Mouse (Mus musculus): ENCODE results near the gene Ggt5. TPM values are rescaled to one million over a fixed set of nuclear protein-coding genes. Genes with fewer than 3 reads are reported as not detected.
A peak's percentile ranks its signal among the peaks of the same experiment; 100 is the strongest.

Gene Ggt5
- total RNA-seq (2014; rRNA removed) (2.8 and 3.4 TPM in 2 replicates), polyA plus RNA-seq (2015; fragmentation: Nextera tagmentation; extraction: Ambion mirVana) (2.3 TPM in 2 replicates)

DNA sequence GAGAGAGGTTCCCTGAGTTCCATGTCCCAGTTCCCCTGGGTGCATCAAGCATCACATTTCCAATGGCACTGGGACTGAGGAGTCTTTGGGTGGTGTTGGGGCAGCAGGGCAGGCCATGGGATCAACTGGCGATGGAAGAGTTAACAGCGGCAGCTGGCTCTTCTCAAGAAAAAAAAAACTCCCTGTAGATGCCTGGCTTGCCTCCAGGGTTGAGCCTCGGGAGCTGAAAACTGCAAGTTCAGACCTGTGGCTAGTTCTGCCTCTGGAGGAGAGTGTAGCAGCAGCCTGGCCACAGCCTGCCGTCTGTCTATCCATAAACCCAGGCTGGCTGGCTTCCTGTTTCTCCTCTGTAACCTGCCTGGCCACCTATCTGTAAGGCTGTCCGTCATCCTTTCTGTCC, at the start of gene Ggt5:
Gene Ggt5 (plus strand): TSS at position 212 of the 400 bp plus-strand sequence.
- peak; percentile 75 for DNase-seq (ENCODE audit: low spot score)
- Histone ChIP-seq H3K27ac (peak within 1 kb of the TSS; percentile 2; the same call in 1 of the 2 replicates), H3K4me2 (ENCODE audit: low read depth, low read length) (peak within 1 kb of the TSS; percentile 16; the same call in 1 of the 2 replicates), H3K36me3 (ENCODE audit: insufficient read depth, low read length) (no peaks in the 10 kb centered on the region), H3K4me3 (ENCODE audit: low read length) (no peak within 1 kb of the TSS), H3K9ac (replicated peaks; ENCODE audit: low read length) (no peak within 1 kb of the TSS), H3K27me3 (ENCODE audit: insufficient read depth, low read length) (no peaks in the 10 kb centered on the region), H3K4me1 (ENCODE audit: insufficient read depth, low read length) (peaks cover 9% of the 10 kb centered on the region; the same call in 1 of the 2 replicates), H3K9me3 (ENCODE audit: low read length) (no peaks in the 10 kb centered on the region)
- WGBS: 26% methylated on average over 5 of the region's 5 CpGs
- TF ChIP-seq CTCF (IDR thresholded peaks at IDR 0.05; ENCODE audit: low read depth): no peak
- ATAC-seq: no peak

DNA sequence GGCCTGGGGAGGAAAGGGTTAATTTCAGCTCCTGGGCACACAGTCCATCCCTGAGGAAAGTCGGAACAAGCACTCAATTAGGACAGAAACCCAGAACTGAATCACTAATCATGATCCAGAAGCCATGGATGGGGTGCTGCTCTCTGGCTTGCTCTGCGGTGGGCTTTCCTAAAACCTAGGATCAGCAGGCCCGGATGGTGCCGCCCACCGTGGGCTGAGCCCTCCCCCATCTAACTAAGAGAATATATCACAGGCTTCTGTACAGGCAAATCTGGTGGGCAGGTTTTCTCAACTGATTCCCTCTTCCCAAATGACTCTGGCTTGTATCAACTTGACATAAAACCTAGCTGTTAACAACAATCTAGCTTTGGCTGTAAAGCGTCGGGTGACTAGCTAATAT, 41.2 kb upstream of the Ggt5 start:
- WGBS: 63% methylated on average over 7 of the region's 7 CpGs
- DNase-seq (ENCODE audit: low spot score): no peak
- Histone ChIP-seq H3K4me2 (ENCODE audit: low read depth, low read length) (no peak overlapping the region), H3K4me3 (ENCODE audit: low read length) (no peak overlapping the region), H3K27me3 (ENCODE audit: insufficient read depth, low read length) (no peaks in the 10 kb centered on the region), H3K4me1 (ENCODE audit: insufficient read depth, low read length) (0 out of 2 replicates have a peak, but pooled peaks cover 5% of the 10 kb centered on the region), H3K9me3 (ENCODE audit: low read length) (0 out of 2 replicates have a peak, but pooled peaks cover 3% of the 10 kb centered on the region), H3K27ac (no peak overlapping the region), H3K9ac (replicated peaks; ENCODE audit: low read length) (no peak overlapping the region), H3K36me3 (ENCODE audit: insufficient read depth, low read length) (no peaks in the 10 kb centered on the region)
- no peak for ATAC-seq
- no peak for TF ChIP-seq CTCF (IDR thresholded peaks at IDR 0.05; ENCODE audit: low read depth)

DNA sequence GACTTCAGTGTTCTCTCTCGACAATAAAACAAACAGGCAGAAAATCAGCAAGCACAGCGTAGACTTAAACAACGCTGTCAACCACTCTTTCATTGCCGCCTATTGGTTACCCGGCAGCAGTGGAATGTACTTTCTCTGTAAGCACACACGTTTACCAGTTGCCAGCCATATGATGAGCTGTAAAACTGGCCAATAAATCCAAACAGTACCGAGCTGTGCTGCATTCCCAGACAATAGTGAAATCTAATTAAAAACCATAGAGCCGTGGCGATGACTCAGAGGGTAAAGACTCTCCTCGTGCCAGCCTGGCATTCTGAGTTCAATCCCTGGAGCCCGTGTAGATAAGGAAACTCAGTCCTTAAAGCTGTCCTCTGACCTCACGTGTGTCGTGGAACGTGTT, 40.7 kb upstream of the Ggt5 start:
- no peak overlapping the region for H3K4me3 ChIP-seq (ENCODE audit: low read length)
- TF ChIP-seq CTCF (IDR thresholded peaks at IDR 0.05; ENCODE audit: low read depth): peak; percentile 13; the same call in 1 of the 2 replicates
- H3K27me3 ChIP-seq (ENCODE audit: insufficient read depth, low read length): no peaks in the 10 kb centered on the region
- WGBS: 31% methylated on average over 14 of the region's 14 CpGs
- no peak overlapping the region for H3K4me2 ChIP-seq (ENCODE audit: low read depth, low read length)
- H3K9ac ChIP-seq (replicated peaks; ENCODE audit: low read length): no peak overlapping the region
- H3K27ac ChIP-seq: no peak overlapping the region
- H3K9me3 ChIP-seq (ENCODE audit: low read length): 0 out of 2 replicates have a peak, but pooled peaks cover 3% of the 10 kb centered on the region
- no peaks in the 10 kb centered on the region for H3K36me3 ChIP-seq (ENCODE audit: insufficient read depth, low read length)
- ATAC-seq: peak; percentile 50; the same call in 1 of the 2 replicates
- peak; percentile 28 for DNase-seq (ENCODE audit: low spot score)
- 0 out of 2 replicates have a peak, but pooled peaks cover 5% of the 10 kb centered on the region for H3K4me1 ChIP-seq (ENCODE audit: insufficient read depth, low read length)

DNA sequence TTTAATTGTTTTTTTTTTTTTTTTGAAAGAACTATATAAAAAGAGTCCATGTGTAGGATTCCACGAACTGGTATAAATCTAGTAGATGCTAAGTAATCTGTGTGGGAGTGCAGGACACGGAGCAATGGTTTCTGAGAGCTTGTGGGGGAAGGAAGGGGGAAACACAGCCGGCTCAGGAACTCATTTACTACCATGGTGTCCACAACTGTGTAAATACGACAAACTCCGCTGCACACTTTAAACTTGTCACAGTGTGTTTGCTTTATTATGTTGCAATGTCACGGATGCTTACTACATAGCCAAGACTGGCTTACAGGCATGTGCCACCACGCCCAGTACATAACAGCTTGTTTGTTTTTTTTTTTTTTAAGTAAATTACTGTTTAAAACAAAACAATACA, 39.3 kb upstream of the Ggt5 start:
- H3K4me2 ChIP-seq (ENCODE audit: low read depth, low read length): no peak overlapping the region
- no peak for TF ChIP-seq CTCF (IDR thresholded peaks at IDR 0.05; ENCODE audit: low read depth)
- H3K9ac ChIP-seq (replicated peaks; ENCODE audit: low read length): no peak overlapping the region
- H3K27me3 ChIP-seq (ENCODE audit: insufficient read depth, low read length): no peaks in the 10 kb centered on the region
- no peak overlapping the region for H3K4me3 ChIP-seq (ENCODE audit: low read length)
- no peak for DNase-seq (ENCODE audit: low spot score)
- H3K9me3 ChIP-seq (ENCODE audit: low read length): 0 out of 2 replicates have a peak, but pooled peaks cover 3% of the 10 kb centered on the region
- H3K4me1 ChIP-seq (ENCODE audit: insufficient read depth, low read length): 0 out of 2 replicates have a peak, but pooled peaks cover 5% of the 10 kb centered on the region
- no peak for ATAC-seq
- H3K27ac ChIP-seq: no peak overlapping the region
- WGBS: 59% methylated on average over 7 of the region's 7 CpGs
- peaks cover 5% of the 10 kb centered on the region; the same call in 1 of the 2 replicates for H3K36me3 ChIP-seq (ENCODE audit: insufficient read depth, low read length)

DNA sequence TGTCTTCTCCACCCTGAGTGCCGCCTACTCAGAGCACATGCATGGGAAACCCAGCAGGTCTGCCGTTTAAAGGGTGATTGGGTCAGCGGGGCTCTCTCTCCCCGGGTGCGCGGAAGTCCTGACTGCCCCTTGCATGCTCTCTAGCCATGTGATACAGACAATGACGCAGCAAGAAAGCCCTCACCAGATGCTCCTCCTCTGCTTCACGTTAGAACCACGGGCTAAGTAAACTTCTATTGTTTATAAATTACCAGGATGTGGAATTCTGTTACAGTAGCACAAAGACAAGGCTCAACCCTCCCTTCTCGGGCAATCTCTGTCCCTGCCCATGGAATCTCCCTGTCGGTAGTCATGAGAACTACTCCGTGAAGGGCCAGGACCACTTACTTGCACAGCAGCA, 38.0 kb upstream of the Ggt5 start:
- DNase-seq (ENCODE audit: low spot score) (no peak), ATAC-seq (no peak)
- H3K4me2 ChIP-seq (ENCODE audit: low read depth, low read length): no peak overlapping the region
- peaks cover 5% of the 10 kb centered on the region; the same call in 1 of the 2 replicates for H3K36me3 ChIP-seq (ENCODE audit: insufficient read depth, low read length)
- no peak; the same call in 1 of the 2 replicates for TF ChIP-seq CTCF (IDR thresholded peaks at IDR 0.05; ENCODE audit: low read depth)
- 43% methylated on average over 12 of the region's 12 CpGs for WGBS
- no peak overlapping the region for H3K4me3 ChIP-seq (ENCODE audit: low read length)
- H3K27ac ChIP-seq: no peak overlapping the region
- H3K9ac ChIP-seq (replicated peaks; ENCODE audit: low read length): no peak overlapping the region
- peaks cover 11% of the 10 kb centered on the region for H3K4me1 ChIP-seq (ENCODE audit: insufficient read depth, low read length)
- no peaks in the 10 kb centered on the region for H3K27me3 ChIP-seq (ENCODE audit: insufficient read depth, low read length)
- no peaks in the 10 kb centered on the region for H3K9me3 ChIP-seq (ENCODE audit: low read length)

DNA sequence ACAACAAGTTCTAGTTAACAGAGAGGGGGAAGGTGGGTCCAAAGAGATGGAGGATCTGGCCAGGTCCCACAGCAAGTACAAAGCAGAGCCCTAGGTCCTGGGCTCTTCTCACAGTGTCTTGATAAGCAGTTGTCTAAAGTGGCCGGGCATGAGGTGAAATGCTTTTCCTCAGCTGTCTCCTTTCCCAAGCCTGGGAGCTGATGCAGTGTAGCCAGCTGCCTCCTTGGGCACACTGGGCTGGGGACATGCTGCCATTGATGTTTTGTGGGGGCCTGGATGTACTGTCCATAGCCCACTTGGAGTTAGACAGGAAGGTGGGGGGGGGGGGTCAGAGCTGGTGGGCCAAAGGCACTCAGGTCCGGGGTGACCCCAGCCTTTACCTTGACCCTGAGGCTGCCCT, 37.0 kb upstream of the Ggt5 start:
- no peak overlapping the region for H3K27ac ChIP-seq
- no peak for ATAC-seq
- H3K4me1 ChIP-seq (ENCODE audit: insufficient read depth, low read length): peaks cover 20% of the 10 kb centered on the region
- H3K27me3 ChIP-seq (ENCODE audit: insufficient read depth, low read length): no peaks in the 10 kb centered on the region
- H3K36me3 ChIP-seq (ENCODE audit: insufficient read depth, low read length): peaks cover 5% of the 10 kb centered on the region; the same call in 1 of the 2 replicates
- no peak overlapping the region for H3K4me2 ChIP-seq (ENCODE audit: low read depth, low read length)
- H3K9ac ChIP-seq (replicated peaks; ENCODE audit: low read length): no peak overlapping the region
- 83% methylated on average over 2 of the region's 2 CpGs for WGBS
- no peak overlapping the region for H3K4me3 ChIP-seq (ENCODE audit: low read length)
- TF ChIP-seq CTCF (IDR thresholded peaks at IDR 0.05; ENCODE audit: low read depth): no peak
- no peaks in the 10 kb centered on the region for H3K9me3 ChIP-seq (ENCODE audit: low read length)
- DNase-seq (ENCODE audit: low spot score): no peak
